Mouse (Mus musculus) forebrain, postnatal 0 days (tissue): ENCODE measurements around the gene 4922502D21Rik. TPM values are rescaled to one million over a fixed set of nuclear protein-coding genes. Genes with fewer than 3 reads are reported as not detected.

Experiments used
- ATAC-seq: fragments of 200-750 bp; cut with Nextera tagmentation; 2 replicates; pipeline ENCODE4 v1.8.0; 2017; ENCODE audit warnings: mild to moderate bottlenecking, moderate library complexity
- DNase-seq: peaks from one replicate; pipeline ENCODE4 v3.0.0-alpha.2; 2015
- H3K27ac ChIP-seq: fragments of 300-500 bp; sonication (generic); 2 replicates; pipeline ENCODE4 v1.5.1; 2014; ENCODE audit warnings: low read depth, mild to moderate bottlenecking, antibody characterized with exemption, low read length, moderate library complexity, mixed read lengths
- H3K27me3 ChIP-seq: fragments of 300-500 bp; sonication (generic); 2 replicates; pipeline ENCODE4 v1.6.1; 2014; ENCODE audit warnings: mild to moderate bottlenecking, low read length, mixed read lengths; ENCODE audit not compliant: insufficient read depth
- H3K36me3 ChIP-seq: fragments of 300-500 bp; sonication (generic); 2 replicates; pipeline ENCODE4 v1.6.1; 2014; ENCODE audit warnings: mild to moderate bottlenecking, moderate library complexity; ENCODE audit not compliant: insufficient read depth
- H3K4me1 ChIP-seq: fragments of 300-500 bp; sonication (generic); 2 replicates; pipeline ENCODE4 v1.6.1; 2014; ENCODE audit warnings: antibody characterized with exemption; ENCODE audit not compliant: insufficient read depth
- H3K4me2 ChIP-seq: fragments of 300-500 bp; sonication (generic); 2 replicates; pipeline ENCODE4 v1.6.1; 2014; ENCODE audit warnings: low read depth, mild to moderate bottlenecking, moderate library complexity
- H3K4me3 ChIP-seq: fragments of 300-500 bp; sonication (generic); 2 replicates; pipeline ENCODE4 v1.5.1; 2014; ENCODE audit warnings: low read depth, low read length, mixed read lengths
- H3K9ac ChIP-seq: fragments of 300-500 bp; sonication (generic); 2 replicates; pipeline ENCODE4 v1.6.1; 2014; ENCODE audit warnings: mild to moderate bottlenecking
- H3K9me3 ChIP-seq: fragments of 300-500 bp; sonication (generic); 2 replicates; pipeline ENCODE4 v1.6.1; 2016; ENCODE audit warnings: low read length
- CTCF ChIP-seq: sonication (generic); IDR thresholded peaks from 2 replicates; pipeline ENCODE4 v1.5.1; 2016; ENCODE audit warnings: antibody characterized with exemption, control low read depth, low read depth
- WGBS: fragments of 180-500 bp; shearing (Covaris S2); extraction: QIAGEN DNeasy Blood & Tissue Kit; methylation state at CpG from one replicate; pipeline ENCODE4 v1.1.7; 2014; 5-methylcytosine and 5-hydroxymethylcytosine counted together
- polyA plus RNA-seq: library from polyadenylated mRNA; unstranded; fragments of >200 nt; fragmentation: Nextera tagmentation; extraction: Ambion mirVana; gene quantifications from 2 replicates; pipeline ENCODE4 v1.2.1, GENCODE M21; 2015
- total RNA-seq: library from RNA; depleted of rRNA; stranded (reverse); fragments of >200 nt; gene quantifications from 2 replicates; pipeline ENCODE4 v1.2.3, GENCODE M21; 2014

4922502D21Rik gene
- total and polyA plus RNA-seq, 2 experiments from 2014 or later, result not detected

DNA sequence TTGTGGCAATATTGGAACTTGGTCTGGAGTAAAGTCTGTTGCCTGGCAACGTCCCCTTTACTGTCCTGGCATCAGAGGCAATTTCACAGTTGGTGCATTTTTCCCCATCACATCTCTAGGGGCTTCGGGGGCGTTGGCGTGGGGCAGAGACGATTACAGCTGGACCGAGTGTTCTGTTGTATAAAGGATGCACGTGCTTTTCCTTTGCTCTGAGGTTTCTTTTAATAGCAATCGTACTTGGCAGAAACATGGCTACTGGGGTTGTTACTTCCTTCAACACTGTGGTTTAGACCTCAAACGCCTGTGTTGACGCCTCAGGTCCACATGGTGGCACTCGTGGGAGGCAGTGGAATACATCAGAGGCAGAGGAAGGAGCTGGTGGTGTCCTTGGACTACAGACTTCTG, 2.1 kb upstream of the 4922502D21Rik start:
- ATAC-seq, result peak; percentile 96
- no peaks in the 10 kb centered on the region for H3K9me3 ChIP-seq

DNA sequence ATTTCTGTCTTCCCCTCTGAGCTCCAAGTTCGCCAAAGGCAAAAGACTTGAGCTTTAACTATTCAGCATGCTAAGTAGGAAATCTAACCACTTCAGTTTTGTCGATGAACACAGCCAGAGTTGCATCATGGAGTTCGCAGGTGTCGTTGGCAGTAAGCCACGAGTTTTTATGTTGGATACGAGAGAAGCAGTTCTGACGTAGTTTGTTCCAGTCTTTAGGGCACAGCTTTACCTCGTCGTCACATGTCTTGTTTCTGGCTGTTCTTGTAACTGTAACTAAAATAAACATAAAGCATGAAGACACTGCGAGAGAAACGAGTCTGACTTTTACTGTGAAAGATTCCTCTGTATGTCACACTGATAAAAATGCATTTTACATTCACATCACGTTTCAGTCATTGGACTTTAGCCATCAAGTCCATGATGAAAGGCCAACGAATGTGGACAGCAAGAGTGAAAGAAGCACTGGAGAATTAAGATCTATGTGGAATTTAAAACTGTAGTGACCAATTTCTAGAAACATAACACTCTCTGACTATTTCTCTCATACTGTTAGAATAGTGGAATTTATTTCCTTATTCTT, 4.9 kb downstream of the 4922502D21Rik start:
- 53% methylated on average over 13 of the region's 13 CpGs for WGBS
- no peaks in the 10 kb centered on the region for H3K27me3 ChIP-seq
- ATAC-seq, result no peak
- TF ChIP-seq CTCF, result no peak
- no peaks in the 10 kb centered on the region for H3K4me1 ChIP-seq
- DNase-seq, result peak; percentile 27
- no peaks in the 10 kb centered on the region for H3K36me3 ChIP-seq
- no peak overlapping the region for H3K9ac ChIP-seq
- no peak overlapping the region for H3K27ac ChIP-seq
- H3K4me2 ChIP-seq, result no peak overlapping the region
- H3K9me3 ChIP-seq, result no peaks in the 10 kb centered on the region
- no peak overlapping the region for H3K4me3 ChIP-seq

More for the DNA sequence above, 2.1 kb upstream of the 4922502D21Rik start:
- 14% methylated on average over 11 of the region's 11 CpGs for WGBS
- Histone ChIP-seq H3K9ac (no peak overlapping the region), H3K27ac (no peak overlapping the region), H3K36me3 (no peaks in the 10 kb centered on the region), H3K4me1 (no peaks in the 10 kb centered on the region), H3K4me2 (peak overlapping the region; percentile 11; the same call in 1 of the 2 replicates), H3K4me3 (no peak overlapping the region), H3K27me3 (no peaks in the 10 kb centered on the region)
- peak; percentile 78 for DNase-seq
- TF ChIP-seq CTCF, result peak; percentile 73

DNA sequence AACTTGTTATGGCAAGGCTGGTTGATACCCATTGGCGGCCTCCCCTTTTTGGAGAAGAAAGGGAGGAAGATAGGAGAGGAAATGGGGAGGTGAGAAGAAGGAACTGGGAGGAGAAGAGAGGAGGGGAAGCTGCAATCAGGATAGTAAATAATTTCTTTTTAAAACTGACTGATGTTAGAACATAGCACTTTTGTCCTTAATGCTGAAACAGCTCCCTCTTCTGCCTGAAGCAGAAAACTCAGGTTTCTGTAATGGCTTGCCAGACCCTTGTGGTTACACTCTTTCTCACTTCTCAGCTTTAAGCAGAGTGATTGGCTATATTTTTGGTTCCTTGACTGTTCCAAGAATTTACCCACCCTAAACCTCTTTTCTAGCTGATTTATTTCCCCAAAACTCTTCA, 5.6 kb downstream of the 4922502D21Rik start:
- no peaks in the 10 kb centered on the region for H3K27me3 ChIP-seq
- H3K9me3 ChIP-seq, result no peaks in the 10 kb centered on the region
- H3K9ac ChIP-seq, result no peak overlapping the region
- H3K27ac ChIP-seq, result no peak overlapping the region
- no peaks in the 10 kb centered on the region for H3K4me1 ChIP-seq
- no peak overlapping the region for H3K4me3 ChIP-seq
- no peak overlapping the region for H3K4me2 ChIP-seq
- TF ChIP-seq CTCF, result no peak
- DNase-seq (no peak), ATAC-seq (no peak)
- WGBS, result 87% methylated on average over 1 of the region's 1 CpGs
- no peaks in the 10 kb centered on the region for H3K36me3 ChIP-seq

DNA sequence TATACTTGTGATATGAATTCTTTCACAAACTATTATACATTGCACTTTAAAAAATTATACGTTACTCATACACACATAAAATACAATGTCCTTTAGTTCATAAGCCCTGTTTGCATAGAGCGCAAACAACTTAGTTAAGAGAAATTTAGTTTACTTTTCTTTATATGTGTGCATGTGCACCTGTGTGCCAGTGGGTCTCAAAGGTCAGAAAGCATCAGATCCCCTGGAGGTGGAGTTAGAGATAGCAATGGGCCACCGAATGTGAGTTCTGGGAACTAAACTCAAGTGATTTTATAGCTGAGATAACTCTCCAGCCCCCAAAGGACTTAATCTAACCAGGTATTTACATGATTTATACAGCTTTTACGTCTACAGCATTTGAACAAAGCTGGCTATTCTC, 12.3 kb downstream of the 4922502D21Rik start:
- 78% methylated on average over 4 of the region's 4 CpGs for WGBS
- H3K9ac ChIP-seq, result no peak overlapping the region
- no peak for TF ChIP-seq CTCF
- no peak overlapping the region for H3K27ac ChIP-seq
- ATAC-seq (no peak), DNase-seq (no peak)
- H3K9me3 ChIP-seq, result no peaks in the 10 kb centered on the region
- H3K36me3 ChIP-seq, result no peaks in the 10 kb centered on the region
- H3K27me3 ChIP-seq, result no peaks in the 10 kb centered on the region
- H3K4me3 ChIP-seq, result no peak overlapping the region
- no peak overlapping the region for H3K4me2 ChIP-seq
- no peaks in the 10 kb centered on the region for H3K4me1 ChIP-seq

DNA sequence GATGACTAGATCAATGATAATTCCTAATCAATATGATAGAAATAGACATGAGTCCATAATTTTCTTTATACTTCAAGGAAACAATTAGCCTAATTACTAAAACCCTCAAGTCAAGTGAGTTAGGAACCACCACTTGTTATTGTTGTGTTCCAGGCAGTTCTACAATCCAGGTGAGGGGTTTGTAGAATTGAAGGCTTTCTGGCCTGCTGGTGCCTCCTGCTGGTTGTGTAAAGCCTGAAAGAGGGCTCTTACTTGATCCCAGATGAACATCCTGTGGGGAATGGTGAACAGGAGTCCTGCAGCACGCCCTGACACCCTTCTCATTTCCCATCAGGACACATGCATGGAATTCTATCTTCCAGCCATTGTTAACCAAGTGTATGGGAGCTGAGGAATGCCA, 13.2 kb downstream of the 4922502D21Rik start:
- TF ChIP-seq CTCF, result no peak
- H3K4me3 ChIP-seq, result no peak overlapping the region
- H3K36me3 ChIP-seq, result no peaks in the 10 kb centered on the region
- DNase-seq, result no peak
- no peaks in the 10 kb centered on the region for H3K9me3 ChIP-seq
- H3K4me2 ChIP-seq, result no peak overlapping the region
- H3K27ac ChIP-seq, result no peak overlapping the region
- no peaks in the 10 kb centered on the region for H3K4me1 ChIP-seq
- no peak for ATAC-seq
- 52% methylated on average over 1 of the region's 1 CpGs for WGBS
- no peak overlapping the region for H3K9ac ChIP-seq
- no peaks in the 10 kb centered on the region for H3K27me3 ChIP-seq

DNA sequence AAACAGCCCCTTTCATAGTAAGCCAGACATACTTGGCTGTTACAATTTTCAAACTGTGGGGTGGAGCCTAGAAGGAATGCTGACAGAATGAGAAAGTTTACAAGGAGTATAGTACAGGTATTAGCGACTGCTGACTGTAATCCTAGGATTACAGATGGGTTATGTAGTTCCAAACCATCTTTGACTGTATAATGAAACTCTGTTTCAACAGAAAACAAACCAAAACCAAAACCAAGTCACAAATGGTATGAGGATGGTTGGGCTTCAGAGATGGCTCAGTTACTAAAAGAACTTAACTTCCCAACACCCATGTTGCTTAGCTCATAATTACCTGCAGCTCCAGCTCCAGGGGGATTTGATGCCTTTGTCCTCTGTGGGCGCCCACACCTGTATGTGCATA, 15.1 kb downstream of the 4922502D21Rik start:
- no peak for DNase-seq
- ATAC-seq, result no peak
- H3K4me1 ChIP-seq, result no peaks in the 10 kb centered on the region
- TF ChIP-seq CTCF, result no peak
- no peak overlapping the region for H3K4me2 ChIP-seq
- H3K27me3 ChIP-seq, result no peaks in the 10 kb centered on the region
- 78% methylated on average over 2 of the region's 2 CpGs for WGBS
- no peaks in the 10 kb centered on the region for H3K36me3 ChIP-seq
- no peak overlapping the region for H3K9ac ChIP-seq
- H3K27ac ChIP-seq, result no peak overlapping the region
- no peak overlapping the region for H3K4me3 ChIP-seq
- H3K9me3 ChIP-seq, result no peaks in the 10 kb centered on the region

DNA sequence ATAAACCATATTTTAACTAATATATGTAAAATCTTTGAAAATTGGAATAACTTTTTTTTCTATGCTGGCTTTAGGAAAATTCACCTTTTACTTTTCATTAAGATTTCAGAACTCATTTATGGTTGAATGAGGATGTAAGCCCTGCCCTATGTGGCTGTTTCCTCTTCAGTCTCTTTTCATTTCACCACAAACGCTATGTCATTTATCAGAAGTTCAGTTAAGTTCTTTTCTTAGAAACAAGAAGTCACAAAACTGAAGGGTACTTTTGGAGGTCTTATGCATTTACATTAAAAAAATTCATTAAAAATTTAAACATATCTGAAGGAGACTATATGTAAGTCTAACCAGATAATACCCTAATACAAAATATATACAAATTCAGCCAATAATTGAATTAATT, 15.9 kb downstream of the 4922502D21Rik start:
- no peaks in the 10 kb centered on the region for H3K4me1 ChIP-seq
- no peaks in the 10 kb centered on the region for H3K27me3 ChIP-seq
- no peaks in the 10 kb centered on the region for H3K9me3 ChIP-seq
- no peak for TF ChIP-seq CTCF
- WGBS, result 90% methylated on average over 1 of the region's 1 CpGs
- no peak overlapping the region for H3K4me3 ChIP-seq
- ATAC-seq (no peak), DNase-seq (no peak)
- H3K27ac ChIP-seq, result no peak overlapping the region
- no peak overlapping the region for H3K4me2 ChIP-seq
- H3K9ac ChIP-seq, result no peak overlapping the region
- no peaks in the 10 kb centered on the region for H3K36me3 ChIP-seq
